Mouse (Mus musculus) midbrain, embryonic 14.5 days (tissue): Measurements from ENCODE around the gene Cpne8. TPM values are rescaled to one million over a fixed set of nuclear protein-coding genes. Genes with fewer than 3 reads are reported as not detected.

Experiments
- ATAC-seq: fragments of 200-750 bp; cut with Nextera tagmentation; 2 replicates; pipeline ENCODE4 v1.8.0; 2017; ENCODE audit warnings: moderate number of reproducible peaks, moderate library complexity; ENCODE audit not compliant: low FRiP score, low TSS enrichment
- DNase-seq: peaks from one replicate; pipeline ENCODE4 v3.0.0-alpha.2; 2015
- H3K27ac ChIP-seq: fragments of 300-500 bp; sonication (generic); replicated peaks from 2 replicates; pipeline ENCODE4 v1.5.1; 2014; ENCODE audit warnings: mild to moderate bottlenecking, low read depth, low read length, moderate library complexity
- H3K27me3 ChIP-seq: fragments of 300-500 bp; sonication (generic); 2 replicates; pipeline ENCODE4 v1.6.1; 2014; ENCODE audit warnings: low read length, control low read depth, mixed read lengths; ENCODE audit not compliant: control insufficient read depth, insufficient read depth
- H3K36me3 ChIP-seq: fragments of 300-500 bp; sonication (generic); 2 replicates; pipeline ENCODE4 v1.6.1; 2014; ENCODE audit warnings: low read length, control low read depth; ENCODE audit not compliant: control insufficient read depth, insufficient read depth
- H3K4me1 ChIP-seq: fragments of 300-500 bp; sonication (generic); 2 replicates; pipeline ENCODE4 v1.6.1; 2014; ENCODE audit warnings: mild to moderate bottlenecking, antibody characterized with exemption, low read length, control low read depth; ENCODE audit not compliant: control insufficient read depth, insufficient read depth
- H3K4me2 ChIP-seq: fragments of 300-500 bp; sonication (generic); 2 replicates; pipeline ENCODE4 v1.6.1; 2014; ENCODE audit warnings: mild to moderate bottlenecking, low read length, moderate library complexity
- H3K4me3 ChIP-seq: fragments of 300-500 bp; sonication (generic); replicated peaks from 2 replicates; pipeline ENCODE4 v1.5.1; 2014; ENCODE audit warnings: low read depth, low read length
- H3K9ac ChIP-seq: fragments of 300-500 bp; sonication (generic); replicated peaks from 2 replicates; pipeline ENCODE4 v1.6.1; 2014; ENCODE audit warnings: mild to moderate bottlenecking, low read length, moderate library complexity
- H3K9me3 ChIP-seq: fragments of 300-500 bp; sonication (generic); 2 replicates; pipeline ENCODE4 v1.6.1; 2016; ENCODE audit warnings: low read length, control low read depth, mixed read lengths; ENCODE audit not compliant: control insufficient read depth
- WGBS: fragments of 180-500 bp; shearing (Covaris S2); extraction: QIAGEN DNeasy Blood & Tissue Kit; methylation state at CpG from one replicate; pipeline ENCODE4 v1.1.7; 2014; 5-methylcytosine and 5-hydroxymethylcytosine counted together
- polyA plus RNA-seq: library from polyadenylated mRNA; unstranded; fragments of >200 nt; fragmentation: Nextera tagmentation; extraction: Ambion mirVana; gene quantifications from 2 replicates; pipeline ENCODE4 v1.2.1, GENCODE M21; 2014

Gene Cpne8
- polyA plus RNA-seq, result 11.0 and 13.3 TPM in 2 replicates

DNA sequence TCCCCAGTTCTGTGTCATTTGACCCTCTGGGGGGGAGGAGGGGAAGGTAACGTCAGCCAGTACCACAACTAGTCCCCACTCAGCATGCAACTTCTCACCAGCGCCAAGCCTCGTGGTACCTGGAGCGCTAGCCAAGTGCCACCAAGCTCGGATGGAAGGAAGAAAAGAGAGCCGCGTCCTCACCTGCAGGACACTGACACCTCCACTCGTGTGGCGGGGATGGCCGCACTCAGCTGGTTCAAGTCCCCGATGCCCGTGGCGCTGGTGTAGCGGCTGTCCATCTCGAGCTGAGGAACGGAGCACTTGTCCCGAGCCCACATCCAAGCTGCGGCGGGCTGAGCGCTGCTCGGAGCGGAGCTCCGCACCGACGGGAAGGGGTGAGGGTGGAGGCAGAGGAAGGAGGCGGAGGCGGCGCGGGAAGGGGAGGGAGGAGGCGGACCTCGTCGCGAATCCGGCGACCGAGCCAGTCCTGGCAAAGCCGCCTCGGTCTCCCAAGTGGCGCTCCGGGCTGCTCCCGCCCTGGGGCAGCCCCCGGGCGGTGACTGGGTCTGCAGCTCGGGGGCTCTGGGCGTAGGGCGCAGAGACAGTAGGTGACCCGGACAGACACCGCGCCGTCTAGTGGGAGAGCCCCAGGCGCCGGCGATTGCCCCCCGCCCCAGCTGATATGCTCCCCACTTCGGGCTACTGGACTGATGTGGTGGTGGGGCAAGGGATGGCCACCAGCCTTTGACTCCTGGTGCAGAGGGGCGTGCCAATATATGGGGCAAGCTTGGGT lies at the start of gene Cpne8:
Gene Cpne8, minus strand, starts transcription at position 448 of the 775 bp plus-strand sequence.
- 0 out of 2 replicates have a peak, but pooled peaks cover 4% of the 10 kb centered on the region for H3K4me1 ChIP-seq
- peak within 1 kb of the TSS; percentile 66 for H3K9ac ChIP-seq
- ATAC-seq, result peak; percentile 80
- H3K9me3 ChIP-seq, result no peaks in the 10 kb centered on the region
- H3K27me3 ChIP-seq, result peaks cover 15% of the 10 kb centered on the region; the same call in 1 of the 2 replicates
- DNase-seq, result peak; percentile 79
- peak within 1 kb of the TSS; percentile 63 for H3K4me3 ChIP-seq
- H3K4me2 ChIP-seq, result peak within 1 kb of the TSS; percentile 95
- no peaks in the 10 kb centered on the region for H3K36me3 ChIP-seq
- under 1% methylated on average over 55 of the region's 56 CpGs for WGBS
- H3K27ac ChIP-seq, result no peak within 1 kb of the TSS

DNA sequence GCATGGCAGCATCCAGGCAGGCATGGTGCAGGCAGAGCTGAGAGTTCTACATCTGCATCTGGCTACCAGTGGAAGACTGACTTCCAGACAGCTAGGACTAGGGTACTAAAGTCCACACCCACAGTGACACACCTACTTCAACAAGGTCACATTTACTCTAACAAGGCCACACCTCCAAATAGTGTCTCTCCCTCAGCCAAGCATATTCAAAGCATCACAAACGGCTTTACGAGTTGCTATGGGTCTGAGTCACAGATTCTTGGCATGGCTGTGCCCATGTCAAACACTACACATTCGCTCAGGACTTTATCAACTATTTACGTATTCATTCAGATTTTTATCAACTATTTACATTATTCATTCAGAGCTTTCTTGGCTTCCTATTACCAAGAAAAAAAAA lies 38.5 kb upstream of the Cpne8 start:
- H3K9me3 ChIP-seq, result no peaks in the 10 kb centered on the region
- no peaks in the 10 kb centered on the region for H3K4me1 ChIP-seq
- H3K9ac ChIP-seq, result no peak overlapping the region
- WGBS, result 93% methylated on average over 4 of the region's 4 CpGs
- DNase-seq, result no peak
- H3K36me3 ChIP-seq, result no peaks in the 10 kb centered on the region
- no peak overlapping the region for H3K4me2 ChIP-seq
- no peak overlapping the region for H3K4me3 ChIP-seq
- no peaks in the 10 kb centered on the region for H3K27me3 ChIP-seq
- no peak for ATAC-seq
- no peak overlapping the region for H3K27ac ChIP-seq

DNA sequence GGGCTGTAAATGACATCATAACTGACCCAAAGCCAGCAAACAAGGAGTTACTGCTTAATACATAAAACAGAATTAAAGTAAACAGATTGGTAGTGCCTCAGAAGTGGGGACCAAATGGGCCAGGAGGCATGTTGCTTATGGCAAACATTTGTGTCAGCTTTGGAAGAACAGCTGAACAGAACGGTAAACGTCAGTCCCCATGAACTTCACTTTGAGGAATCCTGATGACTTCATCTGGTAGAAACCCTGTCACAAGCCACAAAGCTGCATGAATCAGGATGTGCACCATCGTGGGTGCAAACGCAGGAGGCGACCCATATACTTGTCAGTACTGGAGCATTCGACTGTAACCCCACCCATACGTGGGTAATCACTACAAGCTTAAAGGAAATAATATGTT lies 30.1 kb upstream of the Cpne8 start:
- DNase-seq (no peak), ATAC-seq (no peak)
- H3K9ac ChIP-seq, result no peak overlapping the region
- WGBS, result 86% methylated on average over 7 of the region's 7 CpGs
- no peaks in the 10 kb centered on the region for H3K4me1 ChIP-seq
- H3K27ac ChIP-seq, result no peak overlapping the region
- no peak overlapping the region for H3K4me2 ChIP-seq
- H3K27me3 ChIP-seq, result no peaks in the 10 kb centered on the region
- H3K4me3 ChIP-seq, result no peak overlapping the region
- H3K36me3 ChIP-seq, result no peaks in the 10 kb centered on the region
- H3K9me3 ChIP-seq, result no peaks in the 10 kb centered on the region

DNA sequence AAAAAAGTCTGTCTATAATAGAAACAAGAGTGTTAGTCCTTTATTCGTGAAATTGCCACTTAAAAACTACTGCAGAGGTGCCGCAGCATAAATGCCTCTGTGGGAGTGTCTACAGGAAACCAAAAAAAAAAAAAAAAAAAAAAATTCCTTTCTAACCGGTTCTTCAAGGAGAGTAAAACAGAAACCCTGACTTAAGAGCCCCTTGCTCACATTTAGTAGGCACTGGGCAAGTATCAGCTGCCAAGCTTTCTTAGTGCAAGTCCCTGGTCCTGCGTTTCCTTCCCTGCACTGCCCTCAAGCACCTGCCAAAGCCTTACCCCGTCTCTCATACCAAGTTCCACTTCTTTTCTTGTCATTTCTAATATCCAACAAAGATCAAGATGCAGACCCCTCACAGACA lies 25.1 kb upstream of the Cpne8 start:
- Histone ChIP-seq H3K4me2 (no peak overlapping the region), H3K9ac (no peak overlapping the region), H3K4me3 (no peak overlapping the region), H3K27me3 (no peaks in the 10 kb centered on the region), H3K27ac (no peak overlapping the region), H3K9me3 (no peaks in the 10 kb centered on the region), H3K4me1 (no peaks in the 10 kb centered on the region), H3K36me3 (no peaks in the 10 kb centered on the region)
- no peak for DNase-seq
- ATAC-seq, result no peak
- WGBS, result 81% methylated on average over 5 of the region's 5 CpGs

DNA sequence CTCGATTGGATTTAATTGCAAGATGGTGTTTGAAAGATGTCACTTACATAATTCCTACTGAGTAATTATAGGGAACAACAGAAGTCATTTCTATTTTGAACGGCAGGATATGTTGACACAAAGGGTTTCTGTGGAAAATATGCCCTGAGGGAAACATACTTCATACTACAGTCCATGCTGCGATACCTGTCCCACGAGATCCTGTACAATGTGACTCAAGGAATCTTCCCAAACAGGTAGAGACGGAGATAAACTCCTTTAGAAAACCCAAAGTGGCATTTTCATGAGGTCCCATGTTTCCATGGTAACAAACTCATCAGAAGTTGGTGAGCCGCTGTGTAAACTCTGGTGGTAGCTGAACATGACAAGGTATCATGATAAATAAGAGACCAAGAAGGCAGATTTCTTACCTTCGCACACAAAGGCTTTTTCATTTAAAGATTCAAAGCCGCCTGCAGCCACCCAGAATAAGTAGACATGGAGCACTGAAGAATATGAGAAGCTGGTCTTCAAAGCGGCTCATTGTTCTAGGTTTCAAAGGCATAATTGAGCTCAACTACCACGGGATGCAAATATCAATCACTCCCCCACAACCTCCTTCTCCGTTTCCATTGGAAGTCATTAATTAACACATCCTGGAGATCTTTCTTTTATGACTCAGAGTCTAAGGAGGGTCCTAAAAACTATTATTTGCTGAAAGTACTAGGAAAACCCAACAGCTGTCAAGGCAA lies 24.4 kb upstream of the Cpne8 start:
- 72% methylated on average over 11 of the region's 11 CpGs for WGBS
- Histone ChIP-seq H3K9me3 (no peaks in the 10 kb centered on the region), H3K4me2 (no peak overlapping the region), H3K36me3 (no peaks in the 10 kb centered on the region), H3K9ac (no peak overlapping the region), H3K4me3 (no peak overlapping the region), H3K4me1 (no peaks in the 10 kb centered on the region), H3K27ac (no peak overlapping the region), H3K27me3 (no peaks in the 10 kb centered on the region)
- DNase-seq (peak; percentile 29), ATAC-seq (no peak)

DNA sequence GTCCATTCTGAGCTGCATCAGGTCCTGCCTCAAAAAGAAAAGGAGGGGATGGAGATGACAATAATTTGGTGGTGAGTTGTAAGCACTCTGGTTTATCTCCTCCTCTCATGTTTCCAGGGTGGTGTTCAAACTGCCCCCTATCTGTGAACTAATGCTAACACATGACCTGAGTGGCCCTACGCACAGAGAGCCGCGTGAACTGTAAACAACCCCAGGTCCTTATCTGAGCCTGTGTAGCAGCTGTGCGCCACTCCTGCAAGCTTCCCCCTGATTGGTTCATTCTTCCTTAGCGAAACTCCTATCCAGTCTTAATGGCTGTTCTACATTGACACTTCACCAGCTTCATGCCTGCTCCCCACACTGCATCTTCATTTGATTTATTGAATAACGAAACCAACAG lies 7.5 kb upstream of the Cpne8 start:
- H3K27ac ChIP-seq, result no peak overlapping the region
- ATAC-seq (no peak), DNase-seq (no peak)
- H3K9me3 ChIP-seq, result no peaks in the 10 kb centered on the region
- 94% methylated on average over 6 of the region's 6 CpGs for WGBS
- H3K4me1 ChIP-seq, result no peaks in the 10 kb centered on the region
- no peaks in the 10 kb centered on the region for H3K27me3 ChIP-seq
- no peaks in the 10 kb centered on the region for H3K36me3 ChIP-seq
- no peak overlapping the region for H3K4me3 ChIP-seq
- H3K4me2 ChIP-seq, result no peak overlapping the region
- H3K9ac ChIP-seq, result no peak overlapping the region

DNA sequence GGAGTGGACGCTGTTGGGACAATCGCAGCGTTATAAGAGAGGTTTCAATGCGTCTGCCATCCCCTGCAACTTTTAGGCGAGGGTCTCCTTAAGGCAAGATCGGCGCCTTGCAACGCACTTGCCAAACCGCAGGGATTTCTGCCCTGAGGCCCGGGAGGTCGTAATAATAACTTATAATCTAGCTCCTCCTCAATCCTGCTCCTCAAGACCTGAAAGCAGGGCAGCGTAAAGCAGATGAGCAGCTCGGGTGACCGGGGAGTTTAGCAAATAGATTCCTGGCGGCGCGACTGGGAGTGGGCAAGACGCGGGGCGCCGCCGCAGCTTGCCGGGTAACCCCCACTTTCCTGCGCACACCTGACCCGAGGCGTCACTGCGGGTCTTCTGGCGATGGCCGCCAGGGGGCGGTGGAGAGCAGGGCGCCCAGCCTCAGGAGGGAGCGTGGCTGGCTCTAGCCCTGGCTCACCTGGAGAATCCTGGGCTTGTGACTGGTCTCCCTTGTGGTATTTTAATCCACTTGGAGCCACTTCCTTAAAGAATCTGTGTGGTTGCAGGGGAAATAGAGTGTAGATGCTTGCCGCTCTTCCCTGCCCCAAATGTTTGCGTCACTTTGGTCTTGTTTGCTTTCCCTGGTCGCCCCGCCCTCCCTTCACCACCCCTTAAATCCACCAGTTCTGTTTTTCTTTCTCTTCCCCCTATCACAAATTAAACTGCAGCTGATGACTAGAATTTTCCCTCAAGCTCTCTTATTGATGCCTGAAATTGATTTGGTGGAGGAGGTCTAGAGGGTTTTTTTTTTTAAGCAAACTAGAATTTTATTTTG lies 738 bp upstream of the Cpne8 start:
- H3K4me2 ChIP-seq, result peak overlapping the region; percentile 95
- no peaks in the 10 kb centered on the region for H3K9me3 ChIP-seq
- H3K4me3 ChIP-seq, result peak overlapping the region; percentile 63
- no peaks in the 10 kb centered on the region for H3K36me3 ChIP-seq
- no peak overlapping the region for H3K27ac ChIP-seq
- ATAC-seq (peak; percentile 81), DNase-seq (peak; percentile 84)
- 4% methylated on average over 36 of the region's 36 CpGs for WGBS
- peaks cover 15% of the 10 kb centered on the region; the same call in 1 of the 2 replicates for H3K27me3 ChIP-seq
- peak overlapping the region; percentile 66 for H3K9ac ChIP-seq
- H3K4me1 ChIP-seq, result 0 out of 2 replicates have a peak, but pooled peaks cover 4% of the 10 kb centered on the region

DNA sequence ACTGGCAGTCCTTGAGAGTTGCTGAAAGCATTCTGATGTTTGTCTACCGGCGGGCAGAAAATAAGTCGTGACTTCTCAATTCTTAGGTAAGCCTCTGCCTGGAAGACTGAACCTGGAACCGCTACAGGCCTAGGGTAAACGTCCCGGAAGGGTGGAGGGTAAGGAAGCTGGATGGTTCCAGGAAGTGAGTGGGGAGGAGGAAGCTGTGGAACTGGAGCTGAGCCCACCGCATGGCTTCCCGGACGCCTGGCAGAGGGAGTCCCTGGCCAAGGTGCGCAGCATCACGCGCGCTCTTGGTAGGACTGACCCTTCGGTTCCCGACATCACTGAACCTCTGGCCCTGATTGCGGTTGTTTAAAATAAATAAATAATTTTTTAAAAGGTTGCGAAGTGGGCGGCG lies 744 bp downstream of the Cpne8 start:
- Histone ChIP-seq H3K4me2 (peak overlapping the region; percentile 95), H3K4me1 (0 out of 2 replicates have a peak, but pooled peaks cover 4% of the 10 kb centered on the region), H3K27me3 (peaks cover 15% of the 10 kb centered on the region; the same call in 1 of the 2 replicates), H3K27ac (no peak overlapping the region), H3K9ac (0 out of 2 replicates have a peak overlapping the region, but pooled peaks have one; percentile 3), H3K9me3 (no peaks in the 10 kb centered on the region), H3K4me3 (peak overlapping the region; percentile 63), H3K36me3 (no peaks in the 10 kb centered on the region)
- peak; percentile 32 for DNase-seq
- 5% methylated on average over 19 of the region's 19 CpGs for WGBS
- ATAC-seq, result no peak
